Mouse (Mus musculus) CH12.LX (cell line): ENCODE data around the gene Clk4. TPM values are rescaled to one million over a fixed set of nuclear protein-coding genes. Genes with fewer than 3 reads are reported as not detected.

Experiments
- DNase-seq: peaks from one replicate; pipeline ENCODE4 v3.0.0-alpha.2; 2013; ENCODE audit errors: extremely low read depth
- H3K27ac ChIP-seq: 2 replicates; pipeline ENCODE4 v1.5.1; 2012; ENCODE audit warnings: low read depth, mild to moderate bottlenecking, control low read depth, moderate library complexity; ENCODE audit not compliant: insufficient read depth
- H3K27me3 ChIP-seq: replicated peaks from 2 replicates; pipeline ENCODE3; 2012; ENCODE audit warnings: inconsistent platforms
- H3K36me3 ChIP-seq, 2 experiments: replicated peaks in 1 of 2; 2 replicates each; pipeline versions ENCODE3 to v1.6.1; 2012; ENCODE audit warnings: inconsistent platforms in 1 of 2, low read length in 1 of 2, mild to moderate bottlenecking in 1 of 2, mixed read lengths in 1 of 2, moderate library complexity in 1 of 2; ENCODE audit not compliant: control insufficient read depth in 1 of 2, insufficient read depth in 1 of 2
- H3K4me1 ChIP-seq, 2 experiments: 2 replicates each; pipeline ENCODE4 v1.6.1; 2012; ENCODE audit warnings: inconsistent platforms in 1 of 2, moderate library complexity in 1 of 2; ENCODE audit not compliant: insufficient read depth in 2 of 2, control insufficient read depth in 1 of 2
- H3K4me2 ChIP-seq: 2 replicates; pipeline ENCODE4 v1.6.1; 2012; ENCODE audit warnings: low read depth, mild to moderate bottlenecking, control low read depth; ENCODE audit not compliant: poor library complexity, insufficient read depth, severe bottlenecking
- H3K4me3 ChIP-seq, 3 experiments: fragments of 150-350 bp in 1 of 3; sonication (generic) in 1 of 3; replicated peaks in 1 of 3; 2 replicates each; pipeline versions ENCODE3 to v1.5.1; 2011 to 2012; ENCODE audit warnings: low read depth in 2 of 3, low read length in 2 of 3, mild to moderate bottlenecking in 2 of 3, moderate library complexity in 2 of 3, control low read depth in 1 of 3, improper control_type of control experiment in 1 of 3, inconsistent platforms in 1 of 3, mixed read lengths in 1 of 3; ENCODE audit not compliant: poor library complexity in 1 of 3
- H3K79me2 ChIP-seq: replicated peaks from 2 replicates; pipeline ENCODE4 v1.6.1; 2012; ENCODE audit warnings: mild to moderate bottlenecking, moderate library complexity; ENCODE audit not compliant: control insufficient read depth, poor library complexity, insufficient read depth, severe bottlenecking; ENCODE audit errors: extremely low read depth
- H3K9ac ChIP-seq: 2 replicates; pipeline ENCODE4 v1.6.1; 2012; ENCODE audit warnings: low read depth, mild to moderate bottlenecking, control low read depth, moderate library complexity; ENCODE audit not compliant: insufficient read depth
- H3K9me3 ChIP-seq: replicated peaks from 2 replicates; pipeline ENCODE3; 2012; ENCODE audit warnings: low read length, inconsistent platforms, mixed read lengths
- BHLHE40 ChIP-seq: IDR thresholded peaks from 2 replicates; pipeline ENCODE4 v1.6.1; 2011; ENCODE audit warnings: mild to moderate bottlenecking, low read depth, low read length, improper control_type of control experiment
- CHD1 ChIP-seq: IDR thresholded peaks from 2 replicates; pipeline ENCODE4 v1.6.1; 2012; ENCODE audit warnings: low read depth, low read length, improper control_type of control experiment, inconsistent platforms
- CHD2 ChIP-seq: IDR thresholded peaks from 2 replicates; pipeline ENCODE4 v1.6.1; 2011; ENCODE audit warnings: low read length, improper control_type of control experiment
- CTCF ChIP-seq, 2 experiments: IDR thresholded peaks in 1 of 2; conservative IDR thresholded peaks in 1 of 2; 2 replicates each; pipeline ENCODE4 v1.5.1; 2011 to 2012; ENCODE audit warnings: low read depth in 2 of 2, low read length in 2 of 2, improper control_type of control experiment in 1 of 2, inconsistent platforms in 1 of 2, mild to moderate bottlenecking in 1 of 2, moderate library complexity in 1 of 2
- E2F4 ChIP-seq: IDR thresholded peaks from 2 replicates; pipeline ENCODE4 v1.6.1; 2011; ENCODE audit warnings: low read depth, low read length, improper control_type of control experiment; ENCODE audit not compliant: insufficient replicate concordance
- ELF1 ChIP-seq: IDR thresholded peaks from 2 replicates; pipeline ENCODE4 v1.6.1; 2014; ENCODE audit warnings: low read depth, mild to moderate bottlenecking, inconsistent platforms, low read length, improper control_type of control experiment
- IRF4 ChIP-seq: IDR thresholded peaks from 2 replicates; pipeline ENCODE4 v1.6.1; 2014; ENCODE audit warnings: low read depth, mild to moderate bottlenecking, inconsistent platforms, low read length, improper control_type of control experiment
- KAT2A ChIP-seq: IDR thresholded peaks from 2 replicates; pipeline ENCODE4 v1.6.1; 2012; ENCODE audit warnings: low read length, improper control_type of control experiment, inconsistent platforms; ENCODE audit not compliant: insufficient replicate concordance
- MAX ChIP-seq: IDR thresholded peaks from 2 replicates; pipeline ENCODE4 v1.6.1; 2011; ENCODE audit warnings: low read length, improper control_type of control experiment
- MYC ChIP-seq: IDR thresholded peaks from 2 replicates; pipeline ENCODE4 v1.6.1; 2011; ENCODE audit warnings: low read depth, mild to moderate bottlenecking, improper control_type of control experiment, low read length
- NELFE ChIP-seq: IDR thresholded peaks from 2 replicates; pipeline ENCODE4 v1.6.1; 2011; ENCODE audit warnings: low read depth, low read length, improper control_type of control experiment
- NRF1 ChIP-seq: IDR thresholded peaks from 2 replicates; pipeline ENCODE4 v1.6.1; 2014; ENCODE audit warnings: low read depth, mild to moderate bottlenecking, inconsistent platforms, low read length, improper control_type of control experiment, moderate library complexity
- POLR2A ChIP-seq: IDR thresholded peaks from 2 replicates; pipeline ENCODE4 v1.6.1; 2011; ENCODE audit warnings: low read depth, mild to moderate bottlenecking, improper control_type of control experiment, low read length
- POLR2AphosphoS2 ChIP-seq: IDR thresholded peaks from 2 replicates; pipeline ENCODE4 v1.6.1; 2011; ENCODE audit warnings: low read depth, low read length, improper control_type of control experiment
- RAD21 ChIP-seq: IDR thresholded peaks from 2 replicates; pipeline ENCODE4 v1.6.1; 2011; ENCODE audit warnings: low read depth, mild to moderate bottlenecking, low read length, improper control_type of control experiment, moderate library complexity
- TBP ChIP-seq: conservative IDR thresholded peaks from 2 replicates; pipeline ENCODE4 v1.6.1; 2011; ENCODE audit warnings: low read depth, low read length, improper control_type of control experiment
- TCF12 ChIP-seq: IDR thresholded peaks from 2 replicates; pipeline ENCODE4 v1.6.1; 2014; ENCODE audit warnings: low read depth, mild to moderate bottlenecking, inconsistent platforms, low read length, improper control_type of control experiment
- USF1 ChIP-seq: IDR thresholded peaks from 2 replicates; pipeline ENCODE4 v1.6.1; 2014; ENCODE audit warnings: low read depth, mild to moderate bottlenecking, inconsistent platforms, low read length, improper control_type of control experiment
- ZC3H11A ChIP-seq: IDR thresholded peaks from 2 replicates; pipeline ENCODE4 v1.6.1; 2012; ENCODE audit warnings: low read depth, mild to moderate bottlenecking, inconsistent platforms, low read length, improper control_type of control experiment
- ZMIZ1 ChIP-seq: IDR thresholded peaks from 2 replicates; pipeline ENCODE4 v1.6.1; 2012; ENCODE audit warnings: low read depth, mild to moderate bottlenecking, inconsistent platforms, low read length, improper control_type of control experiment
- ZNF384 ChIP-seq: IDR thresholded peaks from 2 replicates; pipeline ENCODE4 v1.6.1; 2012; ENCODE audit warnings: low read depth, low read length, improper control_type of control experiment, inconsistent platforms
- dilution Hi-C: fragments of 300-500 bp; cut with MboI; formaldehyde crosslinking; loops from 2 replicates; pipeline ENCODE4 v1.14.3; 2020; ENCODE audit warnings: low sequenced_read_pairs; ENCODE audit not compliant: extremely low pct_unique_long_range_greater_than_20kb, extremely low pct_ligation_motif_present
- in situ Hi-C: fragments of 300-500 bp; cut with MboI; formaldehyde crosslinking; loops from 3 replicates; pipeline ENCODE4 v1.14.3; 2019; ENCODE audit warnings: low sequenced_read_pairs, low pct_ligation_motif_present, low pct_unique_long_range_greater_than_20kb, mixed read lengths
- polyA plus RNA-seq: library from polyadenylated mRNA; unstranded; fragments of >175 nt; gene quantifications from 2 replicates; pipeline ENCODE4 v1.2.1, GENCODE M21; 2012; ENCODE audit warnings: low read depth; ENCODE audit not compliant: insufficient read length
- total RNA-seq, 2 experiments: library from RNA; depleted of rRNA; stranded (reverse); fragments of 300-350 nt in 1 of 2; fragments of >200 nt in 1 of 2; gene quantifications; 2 replicates each; pipeline ENCODE4 v1.2.3; 2012 to 2014

Clk4 gene
- total and polyA plus RNA-seq, 3 experiments: 70.8 to 93.4 (median 72.2) TPM

- no peak overlapping the region for H3K27ac ChIP-seq
- H3K79me2 ChIP-seq: no peaks in the 10 kb centered on the region
- no peak for TF ChIP-seq TBP
- TF ChIP-seq MAX: no peak
- TF ChIP-seq MYC: no peak
- no peak for TF ChIP-seq NRF1
- no peak for TF ChIP-seq BHLHE40
- TF ChIP-seq, all 38 proteins: peak for 0
- H3K27me3 ChIP-seq: peaks cover 53% of the 10 kb centered on the region
- dilution Hi-C loops: no loop called here
- H3K4me2 ChIP-seq: no peak overlapping the region
- DNase-seq: no peak
- no peaks in the 10 kb centered on the region for H3K36me3 ChIP-seq
- H3K9ac ChIP-seq: no peak overlapping the region
- in situ Hi-C loops: no loop called here
- H3K4me3 ChIP-seq: no peak overlapping the region
- H3K4me1 ChIP-seq: no peaks in the 10 kb centered on the region
- H3K9me3 ChIP-seq: peaks cover 7% of the 10 kb centered on the region
Observed at GRCm38 (mm10) chr11:51315991-51316810, 54.7 kb downstream of the Clk4 start.

- Histone ChIP-seq H3K36me3 (no peaks in the 10 kb centered on the region), H3K27me3 (peaks cover 55% of the 10 kb centered on the region), H3K4me3 (no peak overlapping the region), H3K4me2 (no peak overlapping the region), H3K4me1 (no peaks in the 10 kb centered on the region), H3K79me2 (no peaks in the 10 kb centered on the region), H3K9ac (no peak overlapping the region), H3K27ac (no peak overlapping the region), H3K9me3 (peaks cover 11% of the 10 kb centered on the region)
- in situ Hi-C loops (loop anchor here (10.0 kb wide), 1 partner anchor 54 kb away; no protein-coding TSS in a partner anchor), dilution Hi-C loops (no loop called here)
- no peak for DNase-seq
- no peak for TF ChIP-seq E2F4
- TF ChIP-seq CTCF (conservative IDR thresholded peaks at IDR 0.05 in 1 of 2, IDR thresholded peaks at IDR 0.05 in 1 of 2; ENCODE audit: low read depth in 2 of 2, low read length in 2 of 2): no peak
- no peak for TF ChIP-seq POLR2AphosphoS2
- TF ChIP-seq CHD1: no peak
- TF ChIP-seq POLR2A: no peak
- no peak for TF ChIP-seq USF1
- TF ChIP-seq NELFE: no peak
- TF ChIP-seq RAD21: no peak
- TF ChIP-seq IRF4: no peak
- no peak for TF ChIP-seq ZC3H11A
- TF ChIP-seq TCF12: no peak
- no peak for TF ChIP-seq MAX
- no peak for TF ChIP-seq CHD2
- no peak for TF ChIP-seq KAT2A
- no peak for TF ChIP-seq ELF1
- TF ChIP-seq ZMIZ1: no peak
- no peak for TF ChIP-seq ZNF384
Observed at GRCm38 (mm10) chr11:51320609-51321008, 59.1 kb downstream of the Clk4 start.
